ENCODE assay signal across 21 mouse cellular contexts in the genomic region with DNA sequence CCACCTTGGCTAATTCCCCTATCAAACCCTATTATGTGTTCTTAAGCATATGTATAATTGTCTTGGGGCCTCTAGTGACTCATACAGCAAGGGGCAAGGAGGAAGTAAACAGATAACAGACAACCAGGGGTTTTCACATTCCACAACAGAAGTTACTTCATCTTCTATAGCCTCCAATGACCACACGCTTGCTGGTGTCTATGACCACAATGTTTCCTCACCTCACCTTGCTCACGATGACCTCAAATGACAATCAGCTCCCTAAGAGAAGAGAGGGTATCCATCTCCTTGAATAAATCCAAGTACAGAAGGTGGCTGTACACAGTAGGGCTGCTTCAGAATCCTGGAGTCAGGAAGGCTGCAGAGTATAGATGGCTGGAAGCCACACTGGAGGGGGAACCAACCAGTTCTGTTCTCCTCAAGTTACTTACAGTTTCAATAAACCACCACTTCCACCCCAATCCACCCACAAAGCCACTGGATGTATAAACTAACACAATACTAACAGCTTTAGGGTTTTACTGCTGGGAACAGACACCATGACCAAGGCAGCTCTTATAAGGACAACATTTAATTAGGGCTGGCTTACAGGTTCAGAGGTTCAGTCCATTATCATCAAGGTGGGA.
DNase-seq lines count a peak whose midpoint lies in the region; ATAC-seq and TF ChIP-seq lines count a peak whose summit lies in the region.
"Had no signal": no experiment of that assay in that cellular context is flagged by ENCODE, and none has a peak within 500 bp of the region (broad histone marks: within the 10 kb centered on the region; RNA-seq: fewer than 3 reads in every experiment).

No protein-coding gene starts in this region.

- DNase-seq in midbrain, embryonic 11.5 days (ENCODE audit: low spot score, missing footprints) = peak; percentile 12
- DNase-seq in midbrain, postnatal 0 days (ENCODE audit: low spot score) = no peak
- DNase-seq in cerebellum, adult 9-10 months = no peak
- no peak for DNase-seq in adipocyte (ENCODE audit: low spot score)
- DNase-seq in cerebellum, adult 9-11 months = no peak
- DNase-seq: adrenal gland, postnatal 36 days; cerebellum, postnatal 10 days; gastrocnemius, postnatal 36 days; heart, postnatal 10 days; kidney, postnatal 4 days; lung, postnatal 14 days had no signal

- no peaks in the 10 kb centered on the region for H3K9me3 ChIP-seq in midbrain, embryonic 11.5 days (ENCODE audit: control insufficient read depth, low read length)
- no peaks in the 10 kb centered on the region for H3K9me3 ChIP-seq in midbrain, postnatal 0 days (ENCODE audit: low read length)
- H3K9me3 ChIP-seq: embryonic facial prominence, embryonic 13.5 days; forebrain, embryonic 15.5 days; heart, embryonic 10.5 days; kidney, embryonic 15.5 days; liver, embryonic 15.5 days; neural tube, embryonic 13.5 days had no signal

- H3K27me3 ChIP-seq in midbrain, embryonic 11.5 days (ENCODE audit: control insufficient read depth, insufficient read depth, low read length) = no peaks in the 10 kb centered on the region
- no peaks in the 10 kb centered on the region for H3K27me3 ChIP-seq in midbrain, postnatal 0 days (ENCODE audit: insufficient read depth, low read length)
- H3K27me3 ChIP-seq: embryonic facial prominence, embryonic 13.5 days; forebrain, embryonic 15.5 days; kidney, embryonic 15.5 days; liver, embryonic 15.5 days; neural tube, embryonic 13.5 days; Patski had no signal

- no peaks in the 10 kb centered on the region for H3K4me1 ChIP-seq in midbrain, embryonic 11.5 days (ENCODE audit: control insufficient read depth, insufficient read depth, low read length)
- no peaks in the 10 kb centered on the region for H3K4me1 ChIP-seq in midbrain, postnatal 0 days (ENCODE audit: insufficient read depth, low read length)
- H3K4me1 ChIP-seq in bone marrow macrophage, adult 2 months (ENCODE audit: control insufficient read depth, insufficient read depth, low read length) = peaks cover 38% of the 10 kb centered on the region
- H3K4me1 ChIP-seq: embryonic facial prominence, embryonic 13.5 days; forebrain, embryonic 15.5 days; heart, embryonic 10.5 days; neural tube, embryonic 13.5 days had no signal

- no peak overlapping the region for H3K4me3 ChIP-seq in midbrain, embryonic 11.5 days (ENCODE audit: low read depth, low read length)
- H3K4me3 ChIP-seq in midbrain, postnatal 0 days (ENCODE audit: low read depth, low read length) = no peak overlapping the region
- H3K4me3 ChIP-seq in bone marrow macrophage, adult 2 months (ENCODE audit: insufficient read depth, low read length) = peak overlapping the region; percentile 19; the same call in 1 of the 2 replicates
- H3K4me3 ChIP-seq: embryonic facial prominence, embryonic 13.5 days; forebrain, embryonic 15.5 days; heart, embryonic 10.5 days; kidney, embryonic 15.5 days; liver, embryonic 15.5 days; neural tube, embryonic 13.5 days had no signal

- H3K9ac ChIP-seq in midbrain, embryonic 11.5 days (ENCODE audit: low read length) = no peak overlapping the region
- H3K9ac ChIP-seq in midbrain, postnatal 0 days (replicated peaks; ENCODE audit: low read length, poor library complexity, severe bottlenecking) = no peak overlapping the region
- H3K9ac ChIP-seq: embryonic facial prominence, embryonic 13.5 days; forebrain, embryonic 15.5 days; kidney, embryonic 15.5 days; liver, embryonic 15.5 days; neural tube, embryonic 13.5 days had no signal

- H3K36me3 ChIP-seq in midbrain, embryonic 11.5 days (ENCODE audit: control insufficient read depth, insufficient read depth, low read length) = no peaks in the 10 kb centered on the region
- H3K36me3 ChIP-seq in midbrain, postnatal 0 days (ENCODE audit: insufficient read depth, low read length) = no peaks in the 10 kb centered on the region
- H3K36me3 ChIP-seq: forebrain, embryonic 15.5 days; heart, embryonic 10.5 days; liver, embryonic 15.5 days had no signal

- TF ChIP-seq POLR2A in bone marrow macrophage, adult 2 months (IDR thresholded peaks at IDR 0.05; ENCODE audit: borderline replicate concordance, low read depth, low read length) = no peak

- no peak for ATAC-seq in midbrain, embryonic 11.5 days (ENCODE audit: low FRiP score)
- ATAC-seq in midbrain, postnatal 0 days (ENCODE audit: low FRiP score) = no peak
- ATAC-seq in megakaryocyte progenitor cell, adult 5-6 weeks (replicated peaks; ENCODE audit: poor library complexity) = peak; percentile 92
- ATAC-seq: forebrain, embryonic 15.5 days; Patski had no signal

- TF ChIP-seq CTCF in midbrain, postnatal 0 days (IDR thresholded peaks at IDR 0.05) = no peak
- TF ChIP-seq CTCF in bone marrow macrophage, adult 2 months (IDR thresholded peaks at IDR 0.05; ENCODE audit: low read depth, low read length) = no peak

- WGBS in midbrain, embryonic 11.5 days = 87% methylated on average over 2 of the region's 2 CpGs
- 96% methylated on average over 2 of the region's 2 CpGs for WGBS in midbrain, postnatal 0 days

- H3K4me2 ChIP-seq in midbrain, embryonic 11.5 days = no peak overlapping the region
- H3K4me2 ChIP-seq in midbrain, postnatal 0 days (ENCODE audit: low read depth, low read length, poor library complexity, severe bottlenecking) = no peak overlapping the region
- H3K4me2 ChIP-seq: embryonic facial prominence, embryonic 13.5 days; forebrain, embryonic 15.5 days; kidney, embryonic 15.5 days; liver, embryonic 15.5 days; neural tube, embryonic 13.5 days had no signal

- H3K27ac ChIP-seq in midbrain, embryonic 11.5 days (ENCODE audit: low read depth, low read length) = no peak overlapping the region
- no peak overlapping the region for H3K27ac ChIP-seq in midbrain, postnatal 0 days (ENCODE audit: low read depth, low read length)
- H3K27ac ChIP-seq in bone marrow macrophage, adult 2 months (ENCODE audit: insufficient read depth, low read depth, low read length) = peak overlapping the region; percentile 70
- H3K27ac ChIP-seq: embryonic facial prominence, embryonic 13.5 days; forebrain, embryonic 15.5 days; heart, embryonic 10.5 days; kidney, embryonic 15.5 days; liver, embryonic 15.5 days; neural tube, embryonic 13.5 days; stomach, postnatal 0 days had no signal
